Mouse (Mus musculus): ENCODE data around the gene Shank2.

DNA sequence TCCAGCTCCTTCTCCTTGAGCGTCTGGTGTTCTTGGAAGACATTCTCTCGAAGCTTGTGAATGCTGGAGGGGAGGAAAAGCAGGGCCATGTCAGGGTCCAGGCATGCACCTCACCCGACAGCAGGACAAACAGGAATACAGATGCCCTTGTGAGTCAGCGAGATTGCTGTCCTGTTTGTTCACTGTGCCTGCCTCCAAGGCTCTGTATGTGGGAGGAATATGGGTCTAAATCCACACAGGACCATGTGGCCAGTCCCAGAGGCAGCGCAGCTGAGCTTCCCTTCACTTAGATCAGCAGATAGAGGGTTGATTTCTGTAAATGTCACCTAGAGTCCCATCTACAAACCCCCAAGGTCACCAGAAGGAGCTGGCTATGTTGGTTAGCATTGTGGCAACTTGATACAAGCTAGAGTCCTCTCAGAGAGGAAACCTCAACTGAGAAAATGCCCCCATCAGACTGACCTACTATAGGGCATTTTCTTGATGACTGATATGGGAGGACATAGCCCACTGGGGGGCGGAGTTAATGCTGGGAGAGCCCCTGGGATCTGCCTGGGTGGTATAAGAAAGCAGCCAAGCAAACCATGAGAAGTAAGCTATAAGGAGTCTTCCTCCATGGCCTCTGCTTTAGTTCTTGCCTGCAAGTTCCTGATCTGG, 459.6 kb downstream of the Shank2 start:
- TF ChIP-seq POLR2A (IDR thresholded peaks at IDR 0.05; ENCODE audit: borderline replicate concordance, extremely low read depth, insufficient read depth, insufficient read length, poor library complexity, severe bottlenecking) (no peak), CTCF (IDR thresholded peaks at IDR 0.05; ENCODE audit: borderline replicate concordance, extremely low read depth, insufficient read depth, insufficient read length) (no peak)

All from brain, embryonic 14.5 days (tissue).